Mouse (Mus musculus) hindbrain, embryonic 15.5 days (tissue): ENCODE results near the gene Hist1h1a. TPM values are rescaled to one million over a fixed set of nuclear protein-coding genes. Genes with fewer than 3 reads are reported as not detected.

Experiments used
- ATAC-seq: fragments of 200-750 bp; cut with Nextera tagmentation; 2 replicates; pipeline ENCODE4 v1.8.0; 2017; ENCODE audit warnings: low read depth, moderate number of reproducible peaks, moderate TSS enrichment; ENCODE audit not compliant: low FRiP score
- H3K27ac ChIP-seq: fragments of 300-500 bp; sonication (generic); replicated peaks from 2 replicates; pipeline ENCODE4 v1.5.1; 2015; ENCODE audit warnings: mild to moderate bottlenecking, inconsistent platforms
- H3K27me3 ChIP-seq: fragments of 300-500 bp; sonication (generic); 2 replicates; pipeline ENCODE4 v1.6.1; 2015; ENCODE audit warnings: control low read depth, inconsistent platforms
- H3K36me3 ChIP-seq: fragments of 300-500 bp; sonication (generic); 2 replicates; pipeline ENCODE4 v1.6.1; 2015; ENCODE audit warnings: control low read depth, inconsistent platforms
- H3K4me1 ChIP-seq: fragments of 300-500 bp; sonication (generic); replicated peaks from 2 replicates; pipeline ENCODE4 v1.6.1; 2015; ENCODE audit warnings: control low read depth, inconsistent platforms
- H3K4me2 ChIP-seq: fragments of 300-500 bp; sonication (generic); 2 replicates; pipeline ENCODE4 v1.6.1; 2015; ENCODE audit warnings: moderate library complexity, mild to moderate bottlenecking, inconsistent platforms
- H3K4me3 ChIP-seq: fragments of 300-500 bp; sonication (generic); 2 replicates; pipeline ENCODE4 v1.5.1; 2015; ENCODE audit warnings: mild to moderate bottlenecking, inconsistent platforms
- H3K9ac ChIP-seq: fragments of 300-500 bp; sonication (generic); 2 replicates; pipeline ENCODE4 v1.6.1; 2015; ENCODE audit warnings: inconsistent platforms
- H3K9me3 ChIP-seq: fragments of 300-500 bp; sonication (generic); 2 replicates; pipeline ENCODE4 v1.6.1; 2016; ENCODE audit warnings: control low read depth, inconsistent platforms
- WGBS: fragments of 180-500 bp; shearing (Covaris S2); methylation state at CpG from one replicate; pipeline ENCODE4 v1.1.7; 2015; 5-methylcytosine and 5-hydroxymethylcytosine counted together
- microRNA-seq: library from miRNA; unstranded; fragments of <30 nt; microRNA quantifications from one replicate; pipeline ENCODE4, GENCODE M21; 2016
- polyA plus RNA-seq: library from polyadenylated mRNA; unstranded; fragments of >200 nt; fragmentation: Nextera tagmentation; extraction: Ambion mirVana; gene quantifications from 2 replicates; pipeline ENCODE4 v1.2.1, GENCODE M21; 2015

Gene Hist1h1a
- polyA plus RNA-seq, 1 experiment from 2014 or later, result 0.84 TPM

- no peaks in the 10 kb centered on the region for H3K9me3 ChIP-seq
- H3K27ac ChIP-seq, result no peak within 1 kb of the TSS
- no peak for ATAC-seq
- H3K4me3 ChIP-seq, result no peak within 1 kb of the TSS
- H3K4me1 ChIP-seq, result no peaks in the 10 kb centered on the region
- H3K9ac ChIP-seq, result no peak within 1 kb of the TSS
- no peaks in the 10 kb centered on the region for H3K36me3 ChIP-seq
- no peak within 1 kb of the TSS for H3K4me2 ChIP-seq
- no peaks in the 10 kb centered on the region for H3K27me3 ChIP-seq
- 90% methylated on average over 15 of the region's 15 CpGs for WGBS
These were observed 43.1 kb downstream of the Hist1h1a start, which contains the start of gene Slc17a2 for GRCm38 (mm10) chr13:23806422-23807052. Gene Slc17a2, plus strand, starts transcription at chr13:23806993.

Small RNA genes lying within 50 kb of the gene (microRNA-seq; reads per million reads assigned to microRNA genes)
- gene Gm44314 (not detected), gene Gm44484 (not detected)

Other genes starting within 250 kb of the Hist1h1a start
- 1.7 and 2.7 TPM in 2 replicates for gene Hist1h4h, start 232.6 kb upstream of the Hist1h1a start, polyA plus RNA-seq
- gene Hist1h2af, start 229.8 kb upstream of the Hist1h1a start, polyA plus RNA-seq, result 0.82 and 2.1 TPM in 2 replicates
- gene Hist1h3g, start 228.2 kb upstream of the Hist1h1a start, polyA plus RNA-seq, result 0.85 and 1.2 TPM in 2 replicates
- gene Hist1h2bh, start 220.3 kb upstream of the Hist1h1a start, polyA plus RNA-seq, result 0.17 and 0.19 TPM in 2 replicates
- gene Hist1h3f, start 219.6 kb upstream of the Hist1h1a start, polyA plus RNA-seq, result 0.21 and 0.62 TPM in 2 replicates
- not detected in 2 replicates for gene Hist1h4f, start 212.0 kb upstream of the Hist1h1a start, polyA plus RNA-seq
- 0.10 and 0.12 TPM in 2 replicates for gene Hist1h1d, start 210.4 kb upstream of the Hist1h1a start, polyA plus RNA-seq
- 1.5 and 2.0 TPM in 2 replicates for gene Hist1h3e, start 201.3 kb upstream of the Hist1h1a start, polyA plus RNA-seq
- gene Hist1h2ae, start 192.4 kb upstream of the Hist1h1a start, polyA plus RNA-seq, result 15.9 and 27.4 TPM in 2 replicates
- gene Hist1h2bg, start 192.3 kb upstream of the Hist1h1a start, polyA plus RNA-seq, result 2.5 and 3.1 TPM in 2 replicates
- 0.76 and 2.0 TPM in 2 replicates for gene Hist1h2bf, start 189.5 kb upstream of the Hist1h1a start, polyA plus RNA-seq
- not detected in 2 replicates for gene Hist1h2ad, start 189.3 kb upstream of the Hist1h1a start, polyA plus RNA-seq
- 1.2 and 2.0 TPM in 2 replicates for gene Hist1h3d, start 187.9 kb upstream of the Hist1h1a start, polyA plus RNA-seq
- gene Hist1h4d, start 182.1 kb upstream of the Hist1h1a start, polyA plus RNA-seq, result 35.1 and 51.2 TPM in 2 replicates
- 1.5 and 1.7 TPM in 2 replicates for gene Hist1h2be, start 142.5 kb upstream of the Hist1h1a start, polyA plus RNA-seq
- 4.8 and 8.8 TPM in 2 replicates for gene Hist1h1e, start 141.1 kb upstream of the Hist1h1a start, polyA plus RNA-seq
- gene Hist1h2ac, start 79.7 kb upstream of the Hist1h1a start, polyA plus RNA-seq, result 0.34 and 0.38 TPM in 2 replicates
- 19.3 and 25.4 TPM in 2 replicates for gene Hist1h2bc, start 79.5 kb upstream of the Hist1h1a start, polyA plus RNA-seq
- gene Hist1h1t, start 67.9 kb upstream of the Hist1h1a start, polyA plus RNA-seq, result not detected in 2 replicates
- gene Hist1h4c, start 65.2 kb upstream of the Hist1h1a start, polyA plus RNA-seq, result 2.3 and 2.7 TPM in 2 replicates
- 4.5 and 5.1 TPM in 2 replicates for gene Hfe, start 52.8 kb upstream of the Hist1h1a start, polyA plus RNA-seq
- gene Hist1h1c, start 24.9 kb upstream of the Hist1h1a start, polyA plus RNA-seq, result 7.7 and 10.4 TPM in 2 replicates
- 1.1 and 1.6 TPM in 2 replicates for gene Hist1h3c, start 18.1 kb upstream of the Hist1h1a start, polyA plus RNA-seq
- 0.54 TPM in 1 of 2 replicates, not detected in the other for gene Hist1h2bb, start 16.9 kb upstream of the Hist1h1a start, polyA plus RNA-seq
- gene Hist1h2ab, start 12.5 kb upstream of the Hist1h1a start, polyA plus RNA-seq, result 7.4 and 9.8 TPM in 2 replicates
- 1.8 and 3.1 TPM in 2 replicates for gene Hist1h3b, start 11.4 kb upstream of the Hist1h1a start, polyA plus RNA-seq
- 1.1 and 1.9 TPM in 2 replicates for gene Hist1h4b, start 6.7 kb upstream of the Hist1h1a start, polyA plus RNA-seq
- gene Hist1h4a, start 2.4 kb upstream of the Hist1h1a start, polyA plus RNA-seq, result 0.32 and 0.51 TPM in 2 replicates
- 0.35 and 2.4 TPM in 2 replicates for gene Hist1h3a, start 1.3 kb upstream of the Hist1h1a start, polyA plus RNA-seq
- 0.10 TPM in 1 of 2 replicates, not detected in the other for gene Trim38, start 6.2 kb downstream of the Hist1h1a start, polyA plus RNA-seq
- gene Slc17a2, start 43.3 kb downstream of the Hist1h1a start, polyA plus RNA-seq, result not detected in 2 replicates
- gene Slc17a3, start 75.8 kb downstream of the Hist1h1a start, polyA plus RNA-seq, result not detected in 2 replicates
- gene Slc17a1, start 104.1 kb downstream of the Hist1h1a start, polyA plus RNA-seq, result not detected in 2 replicates
- not detected in 2 replicates for gene Slc17a4, start 151.3 kb downstream of the Hist1h1a start, polyA plus RNA-seq
- not detected in 2 replicates for gene Hist1h2ba, start 170.5 kb downstream of the Hist1h1a start, polyA plus RNA-seq
- gene Hist1h2aa, start 170.8 kb downstream of the Hist1h1a start, polyA plus RNA-seq, result not detected in 2 replicates
- gene Scgn, start 227.5 kb downstream of the Hist1h1a start, polyA plus RNA-seq, result 0.88 and 1.6 TPM in 2 replicates